Mouse (Mus musculus) small intestine, adult 2 months (tissue): ENCODE data around the gene Ptcd1.

ENCODE experiments used
- CTCF ChIP-seq: fragments of 200-500 bp; IDR thresholded peaks from 2 replicates; pipeline ENCODE4 v1.5.1; 2012; ENCODE audit warnings: low read depth, mild to moderate bottlenecking, control low read depth, inconsistent platforms, low read length, moderate library complexity, mixed read lengths; ENCODE audit not compliant: insufficient replicate concordance, insufficient read length; ENCODE audit errors: extremely low read depth
- POLR2A ChIP-seq: fragments of 200-500 bp; IDR thresholded peaks from 2 replicates; pipeline ENCODE4 v1.6.1; 2012; ENCODE audit warnings: low read depth, mild to moderate bottlenecking, control low read depth, inconsistent platforms, low read length, moderate library complexity

DNA sequence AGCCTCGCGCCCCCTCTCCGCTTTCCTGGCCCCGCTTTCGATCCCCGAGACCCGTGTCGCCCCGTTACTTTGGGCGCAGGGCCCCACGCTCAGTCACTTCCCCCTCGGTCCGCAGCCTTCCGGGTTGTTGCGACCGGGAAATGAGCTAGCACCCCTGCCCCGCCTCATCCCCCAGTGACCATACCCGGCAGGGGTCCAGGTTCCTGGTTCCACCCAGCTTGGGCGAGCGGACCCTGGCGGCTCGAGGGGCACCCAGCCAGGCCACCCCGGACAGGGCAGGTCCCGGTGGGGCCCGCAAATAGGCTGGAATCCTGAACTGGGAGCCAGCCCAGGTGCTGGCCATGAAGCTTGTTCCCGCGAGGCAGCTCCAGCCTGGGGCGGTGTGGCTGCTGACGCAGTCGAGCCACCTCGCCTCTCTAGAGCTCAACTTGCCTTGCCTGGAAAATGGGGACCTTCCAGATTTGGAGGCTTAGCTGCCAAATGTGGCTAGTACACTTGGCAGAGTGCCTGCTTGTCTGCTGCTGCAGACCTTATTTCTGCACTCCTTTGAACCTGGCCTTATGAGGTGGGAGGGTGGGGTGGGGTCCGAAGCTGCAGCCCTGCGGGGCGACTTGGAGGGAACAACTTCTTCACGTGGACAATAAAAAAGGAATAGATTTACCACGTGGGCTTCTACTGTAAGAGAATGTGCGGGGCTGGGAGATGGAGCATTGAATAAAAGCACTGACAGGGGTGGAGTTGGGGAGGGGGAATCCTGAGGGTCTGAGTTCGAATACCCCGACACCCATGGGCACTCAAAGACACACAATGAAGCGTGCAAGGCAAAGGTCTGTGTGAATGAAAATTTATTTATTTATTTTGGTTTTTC, 52.1 kb downstream of the Ptcd1 start:
- TF ChIP-seq CTCF (no peak), POLR2A (no peak)
